Mouse (Mus musculus): Measurements from ENCODE around the gene Slc22a15. TPM values are rescaled to one million over a fixed set of nuclear protein-coding genes. Genes with fewer than 3 reads are reported as not detected.

Gene Slc22a15
- polyA plus RNA-seq, 1 experiment from 2014 or later, result 4.5 TPM

- Histone ChIP-seq H3K4me2 (replicated peaks; ENCODE audit: low read depth, low read length) (no peak overlapping the region), H3K9ac (replicated peaks; ENCODE audit: low read depth) (no peak overlapping the region), H3K36me3 (ENCODE audit: insufficient read depth, low read length) (no peaks in the 10 kb centered on the region), H3K27ac (ENCODE audit: low read length) (no peak overlapping the region), H3K9me3 (ENCODE audit: low read length) (no peaks in the 10 kb centered on the region), H3K4me3 (ENCODE audit: low read depth, low read length) (no peak overlapping the region), H3K27me3 (replicated peaks; ENCODE audit: insufficient read depth, low read length) (no peaks in the 10 kb centered on the region), H3K4me1 (ENCODE audit: insufficient read depth, low read depth, low read length) (0 out of 2 replicates have a peak, but pooled peaks cover 1% of the 10 kb centered on the region)
- peak; percentile 32; the same call in 1 of the 2 replicates for ATAC-seq
- peak; percentile 82 for DNase-seq (ENCODE audit: low spot score)
- WGBS, result 23% methylated on average over 9 of the region's 9 CpGs
- TF ChIP-seq CTCF (IDR thresholded peaks at IDR 0.05) (peak; percentile 99), EP300 (IDR thresholded peaks at IDR 0.05) (no peak)
These were observed 27.4 kb downstream of the Slc22a15 start for GRCm38 (mm10) chr3:101896893-101897292.

GRCm38 (mm10) chr3:101895376-101895910 is 28.8 kb downstream of the Slc22a15 start:
- Histone ChIP-seq H3K27ac (ENCODE audit: low read length) (no peak overlapping the region), H3K4me3 (ENCODE audit: low read depth, low read length) (no peak overlapping the region), H3K36me3 (ENCODE audit: insufficient read depth, low read length) (no peaks in the 10 kb centered on the region), H3K4me1 (ENCODE audit: insufficient read depth, low read depth, low read length) (no peaks in the 10 kb centered on the region), H3K9ac (replicated peaks; ENCODE audit: low read depth) (no peak overlapping the region), H3K4me2 (replicated peaks; ENCODE audit: low read depth, low read length) (no peak overlapping the region), H3K27me3 (replicated peaks; ENCODE audit: insufficient read depth, low read length) (no peaks in the 10 kb centered on the region), H3K9me3 (ENCODE audit: low read length) (no peaks in the 10 kb centered on the region)
- WGBS, result 75% methylated on average over 7 of the region's 7 CpGs
- DNase-seq (ENCODE audit: low spot score) (no peak), ATAC-seq (no peak)
- TF ChIP-seq EP300 (IDR thresholded peaks at IDR 0.05) (no peak), CTCF (IDR thresholded peaks at IDR 0.05) (no peak)

GRCm38 (mm10) chr3:101885591-101885990 is 38.7 kb downstream of the Slc22a15 start:
- no peaks in the 10 kb centered on the region for H3K36me3 ChIP-seq (ENCODE audit: insufficient read depth, low read length)
- H3K9me3 ChIP-seq (ENCODE audit: low read length), result no peaks in the 10 kb centered on the region
- H3K4me1 ChIP-seq (ENCODE audit: insufficient read depth, low read depth, low read length), result no peaks in the 10 kb centered on the region; the same call in 1 of the 2 replicates
- 0 out of 2 replicates have a peak, but pooled peaks have one; percentile 26 for TF ChIP-seq EP300 (IDR thresholded peaks at IDR 0.05)
- peak; percentile 43 for TF ChIP-seq CTCF (IDR thresholded peaks at IDR 0.05)
- no peak overlapping the region for H3K9ac ChIP-seq (replicated peaks; ENCODE audit: low read depth)
- DNase-seq (ENCODE audit: low spot score), result peak; percentile 78
- no peaks in the 10 kb centered on the region for H3K27me3 ChIP-seq (replicated peaks; ENCODE audit: insufficient read depth, low read length)
- peak; percentile 83 for ATAC-seq
- no peak overlapping the region for H3K27ac ChIP-seq (ENCODE audit: low read length)
- no peak overlapping the region for H3K4me2 ChIP-seq (replicated peaks; ENCODE audit: low read depth, low read length)
- H3K4me3 ChIP-seq (ENCODE audit: low read depth, low read length), result no peak overlapping the region
- 32% methylated on average over 3 of the region's 3 CpGs for WGBS

GRCm38 (mm10) chr3:101885041-101885440 is 39.2 kb downstream of the Slc22a15 start:
- Histone ChIP-seq H3K27me3 (replicated peaks; ENCODE audit: insufficient read depth, low read length) (no peaks in the 10 kb centered on the region), H3K9me3 (ENCODE audit: low read length) (no peaks in the 10 kb centered on the region), H3K4me2 (replicated peaks; ENCODE audit: low read depth, low read length) (no peak overlapping the region), H3K4me3 (ENCODE audit: low read depth, low read length) (no peak overlapping the region), H3K9ac (replicated peaks; ENCODE audit: low read depth) (no peak overlapping the region), H3K27ac (ENCODE audit: low read length) (no peak overlapping the region), H3K4me1 (ENCODE audit: insufficient read depth, low read depth, low read length) (peaks cover 5% of the 10 kb centered on the region; the same call in 1 of the 2 replicates), H3K36me3 (ENCODE audit: insufficient read depth, low read length) (no peaks in the 10 kb centered on the region)
- ATAC-seq (no peak), DNase-seq (ENCODE audit: low spot score) (no peak)
- WGBS, result 46% methylated on average over 4 of the region's 4 CpGs
- TF ChIP-seq CTCF (IDR thresholded peaks at IDR 0.05) (no peak), EP300 (IDR thresholded peaks at IDR 0.05) (no peak)

GRCm38 (mm10) chr3:101883902-101884301 is 40.4 kb downstream of the Slc22a15 start:
- no peaks in the 10 kb centered on the region for H3K36me3 ChIP-seq (ENCODE audit: insufficient read depth, low read length)
- 58% methylated on average over 3 of the region's 3 CpGs for WGBS
- H3K4me3 ChIP-seq (ENCODE audit: low read depth, low read length), result no peak overlapping the region
- no peaks in the 10 kb centered on the region for H3K27me3 ChIP-seq (replicated peaks; ENCODE audit: insufficient read depth, low read length)
- TF ChIP-seq CTCF (IDR thresholded peaks at IDR 0.05) (no peak), EP300 (IDR thresholded peaks at IDR 0.05) (no peak)
- H3K4me2 ChIP-seq (replicated peaks; ENCODE audit: low read depth, low read length), result no peak overlapping the region
- H3K27ac ChIP-seq (ENCODE audit: low read length), result no peak overlapping the region
- peaks cover 5% of the 10 kb centered on the region; the same call in 1 of the 2 replicates for H3K4me1 ChIP-seq (ENCODE audit: insufficient read depth, low read depth, low read length)
- no peaks in the 10 kb centered on the region for H3K9me3 ChIP-seq (ENCODE audit: low read length)
- DNase-seq (ENCODE audit: low spot score) (no peak), ATAC-seq (no peak)
- no peak overlapping the region for H3K9ac ChIP-seq (replicated peaks; ENCODE audit: low read depth)

GRCm38 (mm10) chr3:101881721-101882120 is 42.5 kb downstream of the Slc22a15 start:
- 34% methylated on average over 9 of the region's 9 CpGs for WGBS
- Histone ChIP-seq H3K9me3 (ENCODE audit: low read length) (no peaks in the 10 kb centered on the region), H3K27ac (ENCODE audit: low read length) (no peak overlapping the region), H3K9ac (replicated peaks; ENCODE audit: low read depth) (no peak overlapping the region), H3K4me1 (ENCODE audit: insufficient read depth, low read depth, low read length) (peaks cover 5% of the 10 kb centered on the region; the same call in 1 of the 2 replicates), H3K27me3 (replicated peaks; ENCODE audit: insufficient read depth, low read length) (no peaks in the 10 kb centered on the region), H3K4me2 (replicated peaks; ENCODE audit: low read depth, low read length) (no peak overlapping the region), H3K4me3 (ENCODE audit: low read depth, low read length) (no peak overlapping the region), H3K36me3 (ENCODE audit: insufficient read depth, low read length) (no peaks in the 10 kb centered on the region)
- DNase-seq (ENCODE audit: low spot score) (peak; percentile 25), ATAC-seq (peak; percentile 25)
- TF ChIP-seq CTCF (IDR thresholded peaks at IDR 0.05) (no peak), EP300 (IDR thresholded peaks at IDR 0.05) (peak; percentile 62)
